Mouse (Mus musculus) forebrain, embryonic 11.5 days (tissue): ENCODE results near the gene Prdm11. TPM values are rescaled to one million over a fixed set of nuclear protein-coding genes. Genes with fewer than 3 reads are reported as not detected.

Source experiments
- ATAC-seq: fragments of 200-750 bp; cut with Nextera tagmentation; replicated peaks from 2 replicates; pipeline ENCODE4 v1.8.0; 2017; ENCODE audit warnings: moderate TSS enrichment; ENCODE audit not compliant: low FRiP score
- DNase-seq: peaks from one replicate; pipeline ENCODE4 v3.0.0-alpha.2; 2017; ENCODE audit warnings: low spot score
- H3K27ac ChIP-seq: fragments of 300-500 bp; sonication (generic); 2 replicates; pipeline ENCODE4 v1.5.1; 2014; ENCODE audit warnings: low read depth, low read length
- H3K27me3 ChIP-seq: fragments of 300-500 bp; sonication (generic); 2 replicates; pipeline ENCODE4 v1.6.1; 2014; ENCODE audit warnings: mild to moderate bottlenecking, low read length, mixed read lengths; ENCODE audit not compliant: control insufficient read depth, insufficient read depth
- H3K36me3 ChIP-seq: fragments of 300-500 bp; sonication (generic); 2 replicates; pipeline ENCODE4 v1.6.1; 2014; ENCODE audit warnings: mild to moderate bottlenecking, low read length, moderate library complexity, mixed read lengths; ENCODE audit not compliant: control insufficient read depth, insufficient read depth
- H3K4me1 ChIP-seq: fragments of 300-500 bp; sonication (generic); replicated peaks from 2 replicates; pipeline ENCODE4 v1.6.1; 2014; ENCODE audit warnings: low read length, mixed read lengths; ENCODE audit not compliant: control insufficient read depth, insufficient read depth
- H3K4me2 ChIP-seq: fragments of 300-500 bp; sonication (generic); 2 replicates; pipeline ENCODE4 v1.6.1; 2014; ENCODE audit warnings: low read depth, mild to moderate bottlenecking, low read length, moderate library complexity, mixed read lengths; ENCODE audit not compliant: severe bottlenecking
- H3K4me3 ChIP-seq: fragments of 300-500 bp; sonication (generic); 2 replicates; pipeline ENCODE4 v1.5.1; 2014; ENCODE audit warnings: low read depth, low read length
- H3K9ac ChIP-seq: fragments of 300-500 bp; sonication (generic); 2 replicates; pipeline ENCODE4 v1.6.1; 2014; ENCODE audit warnings: low read length
- H3K9me3 ChIP-seq: fragments of 300-500 bp; sonication (generic); 2 replicates; pipeline ENCODE4 v1.6.1; 2016; ENCODE audit warnings: low read length, mixed read lengths; ENCODE audit not compliant: control insufficient read depth
- WGBS: fragments of 180-500 bp; shearing (Covaris S2); extraction: QIAGEN DNeasy Blood & Tissue Kit; methylation state at CpG from one replicate; pipeline ENCODE4 v1.1.7; 2014; 5-methylcytosine and 5-hydroxymethylcytosine counted together
- polyA plus RNA-seq: library from polyadenylated mRNA; unstranded; fragments of >200 nt; fragmentation: Nextera tagmentation; extraction: Ambion mirVana; gene quantifications from 2 replicates; pipeline ENCODE4 v1.2.1, GENCODE M21; 2014

The Prdm11 gene
- polyA plus RNA-seq, 1 experiment from 2014 or later = 1.8 TPM

DNA sequence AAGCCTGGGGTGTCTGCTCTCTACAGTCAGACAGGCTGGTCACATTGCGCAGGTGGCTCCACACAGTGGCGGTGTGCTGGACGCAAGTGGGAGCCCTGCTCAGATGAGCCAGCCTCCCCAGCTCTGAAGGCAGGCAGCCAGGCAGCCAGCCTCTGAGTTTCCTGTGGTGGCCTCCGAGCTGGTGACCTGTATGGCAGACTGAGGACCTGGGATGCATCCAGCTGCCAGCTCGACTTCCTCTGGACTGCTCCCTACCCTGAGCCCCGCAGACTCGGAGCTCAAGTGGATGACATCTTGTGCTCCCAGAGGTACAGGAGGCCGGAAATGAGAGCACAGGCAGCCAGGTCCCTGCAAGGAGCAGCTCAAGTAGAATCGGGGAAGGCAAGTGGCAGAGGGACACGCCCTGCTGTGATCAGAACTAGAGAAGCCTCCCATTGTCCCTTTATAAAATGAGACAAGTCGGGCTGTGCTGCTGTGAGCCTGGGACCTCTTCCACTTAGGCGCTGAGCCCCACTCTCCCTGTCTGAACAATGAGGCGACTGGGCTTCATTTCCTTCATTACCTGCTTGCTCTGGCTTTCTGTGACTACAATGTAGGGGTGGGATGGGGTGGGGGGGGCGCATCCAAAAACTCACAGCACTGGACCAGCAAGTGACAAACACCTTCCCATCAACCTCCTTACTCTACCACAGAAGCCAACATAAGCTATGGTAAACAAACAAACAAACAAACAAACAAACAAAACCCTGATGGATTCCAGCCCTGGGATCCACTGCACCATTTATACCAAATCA, 16.5 kb downstream of the Prdm11 start:
- no peaks in the 10 kb centered on the region for H3K36me3 ChIP-seq
- DNase-seq (no peak), ATAC-seq (no peak)
- 38% methylated on average over 14 of the region's 14 CpGs for WGBS
- no peak overlapping the region for H3K9ac ChIP-seq
- peaks cover 5% of the 10 kb centered on the region; the same call in 1 of the 2 replicates for H3K4me1 ChIP-seq
- no peak overlapping the region for H3K4me3 ChIP-seq
- no peaks in the 10 kb centered on the region for H3K9me3 ChIP-seq
- no peak overlapping the region for H3K4me2 ChIP-seq
- H3K27ac ChIP-seq = no peak overlapping the region
- no peaks in the 10 kb centered on the region for H3K27me3 ChIP-seq

DNA sequence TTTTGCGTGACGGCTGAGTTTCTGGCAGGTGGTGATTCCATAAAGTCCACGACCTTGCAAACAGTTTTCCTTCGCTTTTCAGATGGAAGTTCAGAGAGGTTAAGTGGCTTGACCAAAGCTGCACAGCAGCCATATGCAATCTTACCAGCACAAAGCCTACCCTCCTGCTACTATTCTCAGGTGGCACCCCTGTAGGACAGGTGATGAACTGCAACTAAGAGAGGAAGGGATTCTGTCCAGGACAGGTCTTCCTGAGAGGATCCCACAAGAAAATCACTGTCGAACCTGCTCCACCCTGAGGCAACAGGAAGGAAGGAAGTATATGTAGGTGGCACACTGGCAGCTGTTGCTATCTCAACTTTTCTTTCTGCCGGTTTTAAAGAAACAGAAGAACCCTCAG, 17.1 kb downstream of the Prdm11 start:
- no peak overlapping the region for H3K9ac ChIP-seq
- H3K4me2 ChIP-seq = no peak overlapping the region
- H3K27me3 ChIP-seq = no peaks in the 10 kb centered on the region
- whole genome bisulfite sequencing = 71% methylated on average over 6 of the region's 6 CpGs
- no peaks in the 10 kb centered on the region for H3K36me3 ChIP-seq
- DNase-seq = no peak
- no peak overlapping the region for H3K27ac ChIP-seq
- no peak for ATAC-seq
- no peak overlapping the region for H3K4me3 ChIP-seq
- no peaks in the 10 kb centered on the region for H3K9me3 ChIP-seq
- H3K4me1 ChIP-seq = peaks cover 5% of the 10 kb centered on the region; the same call in 1 of the 2 replicates

DNA sequence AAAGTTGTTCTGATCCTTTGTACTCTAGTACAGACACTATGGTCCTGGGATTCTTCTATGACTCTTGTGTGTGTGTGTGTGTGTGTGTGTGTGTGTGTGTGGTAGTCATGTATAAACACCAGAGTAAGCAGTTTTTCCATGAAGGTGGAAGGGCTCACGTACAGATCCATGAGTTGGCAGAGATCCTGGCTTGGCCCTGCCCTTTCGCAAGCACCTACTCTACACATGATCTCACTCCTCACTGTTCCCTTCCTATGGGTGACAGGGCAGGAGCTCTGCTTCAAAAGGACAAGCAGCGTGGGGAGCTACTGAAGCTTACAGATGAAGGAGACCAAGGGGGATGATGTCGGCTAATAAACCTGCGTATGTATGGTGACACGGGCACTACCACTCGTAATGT, 18.3 kb downstream of the Prdm11 start:
- peaks cover 2% of the 10 kb centered on the region; the same call in 1 of the 2 replicates for H3K9me3 ChIP-seq
- DNase-seq (no peak), ATAC-seq (no peak)
- no peak overlapping the region for H3K4me3 ChIP-seq
- peaks cover 5% of the 10 kb centered on the region; the same call in 1 of the 2 replicates for H3K4me1 ChIP-seq
- no peak overlapping the region for H3K9ac ChIP-seq
- WGBS = 96% methylated on average over 7 of the region's 7 CpGs
- H3K27ac ChIP-seq = no peak overlapping the region
- no peak overlapping the region for H3K4me2 ChIP-seq
- H3K27me3 ChIP-seq = no peaks in the 10 kb centered on the region
- no peaks in the 10 kb centered on the region for H3K36me3 ChIP-seq

DNA sequence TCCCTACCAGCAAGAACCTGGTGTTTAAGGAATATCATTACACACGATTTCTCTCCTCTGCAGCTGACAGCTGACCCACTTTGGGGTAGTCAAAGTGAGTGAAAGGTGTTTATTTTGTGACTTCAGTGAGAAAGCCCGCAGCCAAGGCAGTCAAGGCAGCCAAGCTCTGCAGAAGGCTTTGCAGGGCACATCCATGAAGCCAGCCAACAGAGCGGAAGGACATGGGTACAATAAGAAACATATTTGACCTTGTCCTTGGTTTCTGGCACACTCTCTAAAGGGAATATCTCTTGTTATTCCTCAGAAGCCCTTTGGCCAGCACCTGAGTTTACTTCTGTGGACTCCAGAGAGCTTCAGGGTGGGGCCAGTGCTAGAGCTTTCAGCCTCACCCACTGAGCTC, 21.5 kb downstream of the Prdm11 start:
- Histone ChIP-seq H3K9me3 (peaks cover 5% of the 10 kb centered on the region; the same call in 1 of the 2 replicates), H3K4me1 (no peaks in the 10 kb centered on the region), H3K27ac (no peak overlapping the region), H3K36me3 (no peaks in the 10 kb centered on the region; the same call in 1 of the 2 replicates), H3K27me3 (no peaks in the 10 kb centered on the region), H3K4me2 (no peak overlapping the region), H3K4me3 (no peak overlapping the region), H3K9ac (no peak overlapping the region)
- 89% methylated on average over 3 of the region's 3 CpGs for WGBS
- DNase-seq (no peak), ATAC-seq (no peak)

DNA sequence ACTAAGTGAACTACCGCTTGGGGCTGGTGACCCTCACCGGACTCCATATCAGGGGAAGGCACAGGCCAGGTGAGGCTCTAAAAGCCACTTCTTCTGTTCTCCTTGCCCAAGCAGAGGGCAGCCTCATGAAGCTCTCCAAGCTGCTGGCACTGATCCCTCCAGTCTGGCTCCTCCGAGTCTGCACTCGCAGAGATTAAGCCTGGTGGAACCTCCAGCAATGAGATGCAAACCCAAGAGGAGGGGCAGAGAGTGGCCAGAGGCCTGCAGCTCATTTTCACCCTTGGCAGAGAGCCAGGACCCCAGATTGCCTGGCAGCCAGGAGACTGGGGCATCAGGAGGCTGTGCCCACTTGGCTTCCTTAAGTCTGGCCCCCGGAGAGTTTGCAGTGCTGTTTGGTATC, 27.1 kb downstream of the Prdm11 start:
- H3K4me2 ChIP-seq = no peak overlapping the region
- DNase-seq (no peak), ATAC-seq (no peak)
- 78% methylated on average over 5 of the region's 5 CpGs for WGBS
- H3K9ac ChIP-seq = no peak overlapping the region
- H3K4me1 ChIP-seq = peaks cover 11% of the 10 kb centered on the region
- no peaks in the 10 kb centered on the region; the same call in 1 of the 2 replicates for H3K36me3 ChIP-seq
- H3K4me3 ChIP-seq = no peak overlapping the region
- peaks cover 5% of the 10 kb centered on the region; the same call in 1 of the 2 replicates for H3K9me3 ChIP-seq
- no peak overlapping the region for H3K27ac ChIP-seq
- no peaks in the 10 kb centered on the region for H3K27me3 ChIP-seq

DNA sequence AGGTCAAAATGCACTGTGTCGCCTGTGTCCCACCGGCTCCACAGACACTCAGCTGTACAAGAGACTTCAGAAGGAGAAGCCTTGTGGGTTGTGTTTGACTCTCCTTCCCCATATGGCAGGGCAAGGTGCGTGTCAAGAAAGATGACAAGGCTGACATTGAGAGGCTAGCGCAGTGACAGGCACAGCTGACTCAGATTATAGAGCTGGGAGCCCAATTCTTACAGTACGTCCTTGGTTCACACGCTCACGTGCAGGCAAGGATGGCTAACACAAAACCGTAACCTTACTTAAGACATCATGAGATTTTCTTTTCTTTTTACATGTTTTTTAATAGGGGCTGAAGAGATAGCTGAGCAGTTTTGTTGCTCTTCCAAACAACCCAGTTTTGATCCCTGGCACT, 28.8 kb downstream of the Prdm11 start:
- H3K36me3 ChIP-seq = no peaks in the 10 kb centered on the region; the same call in 1 of the 2 replicates
- no peak overlapping the region for H3K9ac ChIP-seq
- H3K9me3 ChIP-seq = no peaks in the 10 kb centered on the region
- no peak for ATAC-seq
- no peak overlapping the region for H3K4me2 ChIP-seq
- no peaks in the 10 kb centered on the region for H3K27me3 ChIP-seq
- H3K27ac ChIP-seq = no peak overlapping the region
- DNase-seq = no peak
- 93% methylated on average over 8 of the region's 8 CpGs for WGBS
- H3K4me3 ChIP-seq = no peak overlapping the region
- H3K4me1 ChIP-seq = peaks cover 11% of the 10 kb centered on the region

DNA sequence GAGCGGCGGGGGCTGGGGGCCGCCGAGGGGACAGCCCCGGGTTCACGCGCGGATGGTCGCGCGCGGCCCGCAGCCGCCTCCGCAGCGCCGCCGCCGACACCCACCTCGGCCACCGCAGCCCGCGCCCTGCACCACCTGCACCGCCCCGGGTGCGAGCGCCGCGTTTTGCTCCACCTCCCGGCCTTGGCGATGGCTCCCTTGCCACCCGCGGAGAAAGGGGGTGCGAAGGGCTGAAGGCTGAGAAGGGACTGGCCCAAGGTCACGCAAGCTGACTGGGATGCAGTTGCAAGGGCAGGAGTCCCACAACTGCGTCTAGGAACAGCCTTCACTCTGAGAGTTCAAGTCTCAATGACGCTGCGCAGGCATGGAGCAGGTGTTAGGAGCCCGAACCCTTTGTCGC, 30.9 kb downstream of the Prdm11 start:
- Histone ChIP-seq H3K27me3 (no peaks in the 10 kb centered on the region), H3K9ac (peak overlapping the region; percentile 68), H3K36me3 (no peaks in the 10 kb centered on the region; the same call in 1 of the 2 replicates), H3K4me3 (peak overlapping the region; percentile 62), H3K4me2 (peak overlapping the region; percentile 92), H3K4me1 (peaks cover 11% of the 10 kb centered on the region), H3K9me3 (no peaks in the 10 kb centered on the region), H3K27ac (no peak overlapping the region)
- 2% methylated on average over 31 of the region's 40 CpGs for WGBS
- ATAC-seq (peak; percentile 49), DNase-seq (peak; percentile 68)

DNA sequence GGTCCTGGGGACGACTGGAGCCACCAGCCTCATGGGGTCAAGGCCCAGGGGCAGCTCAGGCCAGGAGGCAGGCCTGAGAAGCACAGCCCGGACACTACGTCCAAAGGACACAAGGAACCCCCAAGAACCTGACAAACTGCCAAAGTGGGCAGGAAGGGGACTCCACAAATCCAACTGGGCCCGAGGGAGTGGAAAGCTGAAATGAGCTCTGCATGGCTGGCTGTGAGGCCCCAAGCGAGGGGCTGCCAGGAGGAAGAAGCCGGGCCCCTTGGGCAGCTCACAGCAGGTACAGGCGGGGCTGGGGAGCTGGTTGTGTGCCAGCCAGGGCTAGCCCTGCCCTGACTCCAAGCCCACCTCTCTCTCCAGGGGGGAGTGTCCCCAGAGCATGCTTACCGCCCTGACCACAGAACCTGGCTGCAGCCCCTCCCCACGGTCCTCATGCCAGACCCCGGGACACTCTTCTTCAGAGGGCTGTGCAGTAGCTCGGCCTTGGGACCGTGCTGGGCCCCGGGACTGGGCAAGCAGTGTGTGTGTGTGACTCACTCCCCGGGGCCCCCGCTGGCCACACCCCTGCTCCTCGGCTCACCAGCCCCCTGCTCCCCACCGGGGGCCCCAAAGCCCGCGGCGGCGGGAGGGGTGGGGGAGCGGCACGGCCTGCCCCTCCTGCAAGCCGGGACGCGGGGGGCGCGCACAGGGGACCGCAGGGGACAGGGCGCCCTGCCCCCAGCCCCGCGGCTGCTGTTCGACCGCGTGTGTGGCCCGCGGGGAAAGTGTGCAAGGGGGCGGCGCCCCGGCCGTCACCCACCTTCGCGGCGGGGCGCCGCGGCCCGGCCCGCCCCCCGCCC, 31.7 kb downstream of the Prdm11 start:
- DNase-seq (peak; percentile 78), ATAC-seq (peak; percentile 90)
- Histone ChIP-seq H3K36me3 (no peaks in the 10 kb centered on the region; the same call in 1 of the 2 replicates), H3K4me2 (peak overlapping the region; percentile 92), H3K4me3 (peak overlapping the region; percentile 62), H3K9ac (peak overlapping the region; percentile 68), H3K4me1 (peaks cover 11% of the 10 kb centered on the region), H3K9me3 (no peaks in the 10 kb centered on the region), H3K27ac (peak overlapping the region; percentile 37; the same call in 1 of the 2 replicates), H3K27me3 (no peaks in the 10 kb centered on the region)
- 4% methylated on average over 47 of the region's 50 CpGs for WGBS
